Mouse (Mus musculus) liver, embryonic 15.5 days (tissue): ENCODE data around the gene AU040320. TPM values are rescaled to one million over a fixed set of nuclear protein-coding genes. Genes with fewer than 3 reads are reported as not detected.

Experiments used
- ATAC-seq: fragments of 200-750 bp; cut with Nextera tagmentation; 2 replicates; pipeline ENCODE4 v1.8.0; 2017; ENCODE audit warnings: moderate number of reproducible peaks, mild to moderate bottlenecking, moderate library complexity; ENCODE audit not compliant: insufficient read depth
- H3K27ac ChIP-seq: fragments of 300-500 bp; sonication (generic); replicated peaks from 2 replicates; pipeline ENCODE4 v1.5.1; 2015; ENCODE audit warnings: mild to moderate bottlenecking, inconsistent platforms
- H3K27me3 ChIP-seq: fragments of 300-500 bp; sonication (generic); 2 replicates; pipeline ENCODE4 v1.6.1; 2015; ENCODE audit warnings: mild to moderate bottlenecking, inconsistent platforms
- H3K36me3 ChIP-seq: fragments of 300-500 bp; sonication (generic); replicated peaks from 2 replicates; pipeline ENCODE4 v1.6.1; 2015; ENCODE audit warnings: moderate library complexity, mild to moderate bottlenecking, inconsistent platforms
- H3K4me1 ChIP-seq: fragments of 300-500 bp; sonication (generic); replicated peaks from 2 replicates; pipeline ENCODE4 v1.6.1; 2015; ENCODE audit warnings: inconsistent platforms
- H3K4me2 ChIP-seq: fragments of 300-500 bp; sonication (generic); 2 replicates; pipeline ENCODE4 v1.6.1; 2015; ENCODE audit warnings: moderate library complexity, mild to moderate bottlenecking, inconsistent platforms
- H3K4me3 ChIP-seq: fragments of 300-500 bp; sonication (generic); replicated peaks from 2 replicates; pipeline ENCODE4 v1.5.1; 2015; ENCODE audit warnings: mild to moderate bottlenecking, inconsistent platforms
- H3K9ac ChIP-seq: fragments of 300-500 bp; sonication (generic); 2 replicates; pipeline ENCODE4 v1.6.1; 2015; ENCODE audit warnings: moderate library complexity, mild to moderate bottlenecking, inconsistent platforms
- H3K9me3 ChIP-seq: fragments of 300-500 bp; sonication (generic); replicated peaks from 2 replicates; pipeline ENCODE4 v1.6.1; 2016; ENCODE audit warnings: inconsistent platforms
- WGBS: fragments of 180-500 bp; shearing (Covaris S2); methylation state at CpG from one replicate; pipeline ENCODE4 v1.1.7; 2015; ENCODE audit warnings: mixed read lengths; ENCODE audit not compliant: insufficient replicate concordance; 5-methylcytosine and 5-hydroxymethylcytosine counted together
- polyA plus RNA-seq: library from polyadenylated mRNA; unstranded; fragments of >200 nt; fragmentation: Nextera tagmentation; extraction: Ambion mirVana; gene quantifications from 2 replicates; pipeline ENCODE4 v1.2.1, GENCODE M21; 2015

Gene AU040320
- polyA plus RNA-seq, 1 experiment from 2014 or later: 8.4 TPM

- no peak overlapping the region for H3K4me2 ChIP-seq
- peaks cover 25% of the 10 kb centered on the region for H3K36me3 ChIP-seq
- no peak overlapping the region for H3K27ac ChIP-seq
- H3K4me3 ChIP-seq: no peak overlapping the region
- ATAC-seq: no peak
- peaks cover 28% of the 10 kb centered on the region for H3K4me1 ChIP-seq
- no peaks in the 10 kb centered on the region for H3K27me3 ChIP-seq
- no peak overlapping the region for H3K9ac ChIP-seq
- no peaks in the 10 kb centered on the region for H3K9me3 ChIP-seq
- 86% methylated on average over 8 of the region's 8 CpGs for WGBS
Measured at GRCm38 (mm10) chr4:126750863-126751555, 2.3 kb upstream of the AU040320 start.

DNA sequence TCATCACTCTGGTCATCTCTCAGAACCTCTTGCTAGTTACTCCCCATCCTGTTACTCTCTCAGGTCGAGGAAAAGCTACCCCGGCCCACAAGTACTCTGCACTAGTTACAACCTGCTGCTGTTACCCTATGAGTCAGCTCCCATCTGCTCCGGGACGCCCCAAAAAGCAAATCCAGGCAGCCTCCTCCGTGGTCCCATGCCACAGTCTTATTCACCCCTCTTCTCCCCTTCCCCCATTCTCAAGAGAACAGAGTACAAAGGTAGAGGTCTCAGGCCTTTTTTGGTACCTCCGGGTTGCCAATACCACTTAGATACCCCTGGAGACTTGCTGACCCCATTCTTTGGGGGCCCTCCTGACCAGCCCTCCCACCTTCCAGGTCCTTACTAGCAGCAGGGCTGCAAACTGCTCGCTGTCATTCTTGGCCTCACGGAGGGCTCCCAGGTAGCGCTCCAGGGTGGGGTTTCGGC is 1.8 kb upstream of the AU040320 start:
- H3K9ac ChIP-seq: no peak overlapping the region

GRCm38 (mm10) chr4:126752024-126752607 is 1.2 kb upstream of the AU040320 start:
- Histone ChIP-seq H3K9me3 (no peaks in the 10 kb centered on the region), H3K9ac (peak overlapping the region; percentile 90), H3K36me3 (peaks cover 15% of the 10 kb centered on the region), H3K27me3 (no peaks in the 10 kb centered on the region), H3K27ac (no peak overlapping the region), H3K4me1 (peaks cover 28% of the 10 kb centered on the region), H3K4me2 (peak overlapping the region; percentile 98), H3K4me3 (peak overlapping the region; percentile 93)
- no peak for ATAC-seq
- 17% methylated on average over 13 of the region's 13 CpGs for WGBS

More for the DNA sequence above, 1.8 kb upstream of the AU040320 start:
- H3K27ac ChIP-seq: no peak overlapping the region
- H3K4me1 ChIP-seq: peaks cover 28% of the 10 kb centered on the region
- peak overlapping the region; percentile 98 for H3K4me2 ChIP-seq
- peak overlapping the region; percentile 93; the same call in 1 of the 2 replicates for H3K4me3 ChIP-seq
- no peak for ATAC-seq
- no peaks in the 10 kb centered on the region for H3K27me3 ChIP-seq
- no peaks in the 10 kb centered on the region for H3K9me3 ChIP-seq
- peaks cover 19% of the 10 kb centered on the region for H3K36me3 ChIP-seq
- 76% methylated on average over 10 of the region's 10 CpGs for WGBS

DNA sequence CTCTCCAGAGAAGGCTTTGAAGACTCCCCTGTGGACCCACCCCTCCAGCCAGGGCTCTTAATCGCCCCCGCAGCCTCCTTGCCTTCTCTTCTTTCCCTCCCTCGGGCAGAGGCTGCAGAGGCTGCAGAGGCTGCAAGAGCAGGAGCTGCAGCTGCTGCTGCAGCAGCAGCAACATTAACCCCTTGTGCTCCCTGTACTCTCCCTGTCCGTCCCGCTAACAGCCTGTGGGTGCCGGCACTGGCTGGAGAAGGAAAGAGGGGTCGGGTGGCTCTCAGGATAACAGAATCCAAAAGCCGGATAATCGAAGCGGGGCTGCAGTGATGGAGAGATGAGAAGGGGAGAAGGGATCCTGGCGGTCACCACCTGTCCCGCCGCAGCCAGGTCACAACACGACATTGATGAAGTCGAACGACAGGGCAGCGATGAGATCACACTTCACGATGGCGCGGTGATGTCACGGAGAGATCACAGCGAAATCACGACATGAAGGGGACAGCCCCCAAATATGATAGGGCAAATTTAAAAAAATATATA is 669 bp upstream of the AU040320 start:
- no peaks in the 10 kb centered on the region for H3K27me3 ChIP-seq
- H3K4me1 ChIP-seq: peaks cover 28% of the 10 kb centered on the region
- H3K4me3 ChIP-seq: peak overlapping the region; percentile 93
- peak overlapping the region; percentile 90 for H3K9ac ChIP-seq
- H3K27ac ChIP-seq: no peak overlapping the region; the same call in 1 of the 2 replicates
- H3K36me3 ChIP-seq: peaks cover 11% of the 10 kb centered on the region; the same call in 1 of the 2 replicates
- under 1% methylated on average over 23 of the region's 23 CpGs for WGBS
- H3K9me3 ChIP-seq: no peaks in the 10 kb centered on the region
- no peak for ATAC-seq
- peak overlapping the region; percentile 98 for H3K4me2 ChIP-seq

- 1% methylated on average over 12 of the region's 12 CpGs for WGBS
- peak overlapping the region; percentile 93 for H3K4me3 ChIP-seq
- peak overlapping the region; percentile 98 for H3K4me2 ChIP-seq
- peak overlapping the region; percentile 90 for H3K9ac ChIP-seq
- H3K4me1 ChIP-seq: peaks cover 28% of the 10 kb centered on the region
- H3K36me3 ChIP-seq: peaks cover 6% of the 10 kb centered on the region
- no peaks in the 10 kb centered on the region for H3K27me3 ChIP-seq
- ATAC-seq: no peak
- no peaks in the 10 kb centered on the region for H3K9me3 ChIP-seq
- peak overlapping the region; percentile 91 for H3K27ac ChIP-seq
Measured at GRCm38 (mm10) chr4:126754231-126754611, 877 bp downstream of the AU040320 start.

DNA sequence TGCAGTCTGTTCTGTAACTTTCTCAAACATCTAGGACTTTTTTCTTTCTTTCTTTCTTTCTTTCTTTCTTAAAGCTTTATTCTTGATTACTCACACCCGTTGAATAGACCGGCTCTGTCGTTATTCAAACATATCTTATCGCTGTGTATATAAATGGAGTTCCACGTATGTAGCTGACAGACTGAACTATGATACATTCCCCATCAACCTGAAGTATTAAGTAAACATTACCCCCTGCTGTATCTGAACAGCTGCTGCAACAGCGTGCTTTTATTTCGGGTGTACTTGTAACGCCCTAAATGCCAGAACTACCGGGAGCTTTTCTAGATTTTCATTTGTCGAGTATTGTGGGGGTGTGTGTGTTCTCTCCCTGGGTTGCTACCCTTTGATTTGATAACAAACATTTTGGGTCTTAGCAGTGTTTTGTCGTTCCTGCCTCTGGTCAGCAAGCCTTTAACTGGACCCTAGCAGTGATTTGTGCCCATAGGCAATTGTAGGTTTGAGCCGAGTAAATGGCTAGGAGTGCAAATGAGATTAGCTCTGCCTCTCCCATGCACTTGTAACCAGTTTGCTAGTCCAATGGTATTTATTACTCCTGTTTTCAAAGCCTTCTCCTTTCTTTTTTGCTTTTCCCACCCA is 1.5 kb downstream of the AU040320 start:
- WGBS: 58% methylated on average over 12 of the region's 12 CpGs
- Histone ChIP-seq H3K27ac (no peak overlapping the region), H3K4me3 (peak overlapping the region; percentile 93), H3K27me3 (no peaks in the 10 kb centered on the region), H3K36me3 (peaks cover 7% of the 10 kb centered on the region), H3K4me2 (peak overlapping the region; percentile 98), H3K9me3 (no peaks in the 10 kb centered on the region), H3K9ac (no peak overlapping the region; the same call in 1 of the 2 replicates), H3K4me1 (peaks cover 28% of the 10 kb centered on the region)
- no peak for ATAC-seq

- Histone ChIP-seq H3K4me2 (no peak overlapping the region), H3K4me1 (peaks cover 25% of the 10 kb centered on the region), H3K9ac (no peak overlapping the region), H3K36me3 (peaks cover 9% of the 10 kb centered on the region), H3K27me3 (no peaks in the 10 kb centered on the region), H3K27ac (no peak overlapping the region), H3K4me3 (no peak overlapping the region), H3K9me3 (no peaks in the 10 kb centered on the region)
- no peak for ATAC-seq
- 69% methylated on average over 4 of the region's 4 CpGs for WGBS
Measured at GRCm38 (mm10) chr4:126756766-126757165, 3.4 kb downstream of the AU040320 start.

DNA sequence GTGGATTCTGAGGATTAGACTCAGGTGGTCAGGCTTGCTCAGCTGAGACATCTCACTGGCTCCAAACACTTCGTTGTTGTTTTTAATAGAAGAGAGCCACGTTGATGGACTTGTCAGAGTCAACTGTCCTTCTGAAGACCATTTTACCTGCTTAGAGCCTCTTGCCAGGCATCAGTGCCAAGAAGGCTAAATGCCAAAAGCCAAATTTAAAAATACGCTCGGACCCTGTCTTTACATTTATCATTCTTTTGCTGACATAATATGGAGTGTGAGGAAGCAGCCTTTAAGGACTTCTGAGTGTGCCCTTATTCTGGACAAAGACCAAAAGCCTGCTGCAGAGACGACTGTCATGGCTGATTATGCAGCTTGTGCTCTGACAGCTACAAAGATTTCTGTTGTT is 5.0 kb downstream of the AU040320 start:
- no peak overlapping the region for H3K4me2 ChIP-seq
- no peaks in the 10 kb centered on the region for H3K9me3 ChIP-seq
- ATAC-seq: no peak
- no peak overlapping the region for H3K9ac ChIP-seq
- no peak overlapping the region for H3K27ac ChIP-seq
- no peaks in the 10 kb centered on the region for H3K27me3 ChIP-seq
- peaks cover 16% of the 10 kb centered on the region for H3K4me1 ChIP-seq
- WGBS: 64% methylated on average over 5 of the region's 5 CpGs
- peaks cover 9% of the 10 kb centered on the region for H3K36me3 ChIP-seq
- no peak overlapping the region for H3K4me3 ChIP-seq

DNA sequence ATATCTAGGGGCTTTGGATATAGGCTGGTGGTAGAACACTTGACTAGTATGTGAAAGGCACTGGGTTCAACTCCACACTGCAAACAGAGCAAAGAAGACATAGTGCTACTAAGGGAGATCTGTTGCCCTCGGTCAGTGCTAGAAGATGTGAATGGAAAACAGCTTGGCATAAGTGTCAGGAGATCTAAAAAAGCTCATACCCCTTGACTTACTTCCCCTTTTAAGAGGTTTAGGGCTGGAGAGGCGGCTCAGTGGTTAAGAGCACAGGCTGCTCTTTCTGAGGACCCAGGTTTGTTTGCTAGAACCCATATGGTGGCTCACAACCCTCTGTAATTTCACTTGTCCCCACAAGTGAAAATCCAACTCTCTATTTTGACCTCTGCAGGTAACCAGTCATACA is 6.1 kb downstream of the AU040320 start:
- Histone ChIP-seq H3K9me3 (no peaks in the 10 kb centered on the region), H3K27me3 (no peaks in the 10 kb centered on the region), H3K36me3 (peaks cover 9% of the 10 kb centered on the region), H3K4me1 (peaks cover 9% of the 10 kb centered on the region), H3K9ac (no peak overlapping the region), H3K4me3 (no peak overlapping the region), H3K4me2 (no peak overlapping the region), H3K27ac (no peak overlapping the region)
- no peak for ATAC-seq
- WGBS: 36% methylated on average over 2 of the region's 2 CpGs

DNA sequence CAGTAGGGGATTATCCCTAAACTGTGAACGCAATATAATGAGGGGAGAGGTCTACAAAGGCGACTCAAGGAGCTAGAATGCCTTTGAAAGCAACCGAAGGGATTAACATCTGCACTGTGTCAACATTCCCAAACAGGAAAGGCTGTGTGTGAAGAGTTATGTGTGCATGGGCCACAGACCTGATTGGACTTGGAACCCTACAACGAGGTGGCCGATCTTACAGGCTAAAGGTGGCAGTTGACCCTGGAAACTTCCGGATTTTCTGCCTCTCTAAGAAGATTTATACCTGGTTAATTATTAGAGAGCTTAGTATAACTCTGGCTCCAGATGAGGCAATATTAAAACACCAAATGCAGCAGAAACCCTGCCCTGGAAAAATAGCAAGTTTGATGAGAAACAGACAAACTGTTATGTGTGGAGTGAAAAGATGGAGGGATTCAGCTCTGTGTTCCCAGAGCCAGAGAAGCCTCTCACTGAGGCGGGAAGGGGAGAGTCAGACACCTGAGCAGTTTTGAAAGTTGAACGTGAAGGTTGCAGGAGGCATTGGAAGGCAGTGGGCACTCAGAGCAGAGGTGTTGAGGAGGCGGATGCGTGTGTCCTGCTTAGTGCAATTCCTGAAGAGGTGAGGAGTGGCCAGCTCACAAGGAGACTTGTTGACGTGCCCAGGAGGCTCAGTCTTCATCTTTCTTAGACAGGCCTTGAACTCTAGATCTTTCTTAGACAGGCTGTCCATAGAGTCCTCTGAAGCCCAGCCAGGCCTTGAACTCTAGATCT is 9.4 kb downstream of the AU040320 start:
- 68% methylated on average over 11 of the region's 11 CpGs for WGBS
- no peak overlapping the region for H3K4me2 ChIP-seq
- H3K27ac ChIP-seq: no peak overlapping the region; the same call in 1 of the 2 replicates
- H3K4me1 ChIP-seq: 0 out of 2 replicates have a peak, but pooled peaks cover 3% of the 10 kb centered on the region
- H3K9ac ChIP-seq: no peak overlapping the region
- peaks cover 9% of the 10 kb centered on the region for H3K36me3 ChIP-seq
- ATAC-seq: 0 out of 2 replicates have a peak, but pooled peaks have one; percentile 22
- H3K4me3 ChIP-seq: no peak overlapping the region
- H3K27me3 ChIP-seq: no peaks in the 10 kb centered on the region
- no peaks in the 10 kb centered on the region for H3K9me3 ChIP-seq
